Mouse (Mus musculus): ENCODE data around the gene Sirt4.
"Not testable (repeated sequence)": the region's sequence is repeated elsewhere in the genome, so short reads cannot be mapped to it uniquely, and the experiment has no call there.

Sirt4 gene

DNA sequence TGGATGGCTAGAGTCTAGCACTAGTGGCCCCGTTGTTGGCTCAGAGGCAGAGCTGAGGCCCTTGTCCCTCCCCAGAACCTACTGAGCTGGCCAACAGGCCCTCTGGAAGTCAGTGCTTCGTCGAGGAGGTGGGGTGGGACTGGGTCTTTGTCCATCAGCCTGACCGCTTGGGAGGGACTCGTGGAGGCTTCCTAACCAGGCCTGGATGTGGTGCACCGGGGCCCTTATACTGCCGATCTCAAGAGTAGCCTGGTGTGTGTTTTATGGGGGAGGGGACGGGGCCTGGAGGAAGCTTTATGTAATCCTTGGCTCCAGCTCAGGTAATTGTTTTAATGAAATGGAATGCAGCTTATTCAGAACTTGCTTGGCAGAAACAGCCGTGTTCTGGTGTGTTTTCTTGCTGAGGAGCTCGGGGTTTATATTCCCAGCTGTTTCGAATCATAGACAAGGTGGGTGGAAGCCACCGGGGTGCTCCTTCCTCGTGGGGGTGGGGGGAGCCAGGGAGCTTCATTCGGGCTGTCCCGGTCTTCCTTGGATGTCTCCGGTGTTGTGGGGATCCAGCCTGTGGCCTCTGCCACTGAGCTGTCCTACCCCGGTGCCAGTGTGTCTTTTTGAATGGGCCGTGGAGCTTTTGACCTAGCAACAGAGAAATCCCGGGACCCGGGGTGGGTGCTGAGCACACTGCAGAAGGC, 30.5 kb upstream of the Sirt4 start:
- DNase-seq (ENCODE audit: low spot score), result no peak

GRCm38 (mm10) chr5:115514346-115514745, 29.8 kb upstream of the Sirt4 start:
- DNase-seq (ENCODE audit: low spot score), result no peak

- DNase-seq (ENCODE audit: low spot score), result no peak
These were observed 29.2 kb upstream of the Sirt4 start for GRCm38 (mm10) chr5:115513721-115514120.

DNA sequence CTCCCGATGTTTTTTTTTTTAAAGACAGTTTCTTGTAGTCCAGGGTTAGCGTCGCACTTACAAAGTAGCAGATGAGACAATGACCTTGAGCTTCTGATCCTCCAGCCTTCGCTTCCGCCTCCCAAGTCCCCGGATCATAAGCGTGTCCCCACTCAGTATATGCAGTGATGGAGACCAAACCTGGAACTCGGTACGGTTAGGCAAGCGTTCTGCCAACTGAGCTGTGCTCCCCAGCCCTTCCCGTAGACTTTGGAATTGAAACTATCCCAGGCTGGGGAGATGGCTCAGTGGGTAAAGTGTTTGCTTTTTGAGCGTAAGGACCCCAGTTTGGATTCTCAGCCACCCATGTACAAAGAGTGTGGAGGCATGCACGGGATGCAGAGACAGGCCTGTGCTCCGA, 28.7 kb upstream of the Sirt4 start:
- no peak for DNase-seq (ENCODE audit: low spot score)

DNA sequence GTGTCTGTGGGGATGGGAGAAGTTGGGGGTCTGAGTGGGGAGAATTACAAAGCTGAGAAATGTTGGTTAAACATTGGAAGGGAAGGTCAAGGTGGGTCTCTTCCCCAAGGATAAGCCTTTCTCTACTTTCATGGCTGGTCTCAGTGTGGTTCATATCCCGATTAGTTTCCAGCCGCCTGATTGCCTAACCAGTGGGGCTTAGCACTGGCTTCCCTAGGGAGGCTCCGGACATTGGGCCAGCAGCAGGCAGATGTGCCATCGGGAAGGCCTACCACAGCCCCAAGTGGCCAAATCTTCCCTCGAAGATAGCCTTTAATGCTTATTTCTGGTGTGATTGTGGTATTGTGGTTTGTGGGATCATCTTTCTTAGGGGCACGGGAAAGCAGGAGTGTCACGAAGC, 27.9 kb upstream of the Sirt4 start:
- no peak for DNase-seq (ENCODE audit: low spot score)

- no peak for DNase-seq (ENCODE audit: low spot score)
These were observed 25.5 kb upstream of the Sirt4 start for GRCm38 (mm10) chr5:115509790-115510689.

DNA sequence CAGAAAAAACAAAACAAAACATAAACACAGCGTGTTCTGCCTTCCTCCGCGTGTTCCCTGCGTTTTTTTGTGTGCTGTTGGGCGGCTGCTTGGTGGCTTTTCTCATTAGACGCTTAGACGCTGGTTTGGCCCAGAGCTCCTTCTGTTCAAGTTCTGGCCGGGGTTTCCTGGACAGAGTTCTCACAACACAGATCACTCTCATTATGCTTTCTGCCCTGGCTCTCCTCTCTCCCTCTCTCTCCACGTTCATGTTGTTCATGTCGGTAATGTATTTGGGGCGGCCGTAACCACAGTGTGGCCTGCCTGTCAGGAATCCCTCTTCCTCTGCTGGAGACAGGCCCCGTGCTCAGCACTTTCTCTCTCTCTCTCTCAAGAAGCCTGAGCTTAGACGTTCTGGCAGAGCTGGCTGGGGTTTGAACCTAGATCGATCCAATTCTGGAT, 24.8 kb upstream of the Sirt4 start:
- DNase-seq (ENCODE audit: low spot score), result no peak

- no peak for DNase-seq (ENCODE audit: low spot score)
These were observed 24.3 kb upstream of the Sirt4 start for GRCm38 (mm10) chr5:115508859-115509147.

- DNase-seq (ENCODE audit: low spot score), result no peak
These were observed 23.7 kb upstream of the Sirt4 start for GRCm38 (mm10) chr5:115507981-115508858.

DNA sequence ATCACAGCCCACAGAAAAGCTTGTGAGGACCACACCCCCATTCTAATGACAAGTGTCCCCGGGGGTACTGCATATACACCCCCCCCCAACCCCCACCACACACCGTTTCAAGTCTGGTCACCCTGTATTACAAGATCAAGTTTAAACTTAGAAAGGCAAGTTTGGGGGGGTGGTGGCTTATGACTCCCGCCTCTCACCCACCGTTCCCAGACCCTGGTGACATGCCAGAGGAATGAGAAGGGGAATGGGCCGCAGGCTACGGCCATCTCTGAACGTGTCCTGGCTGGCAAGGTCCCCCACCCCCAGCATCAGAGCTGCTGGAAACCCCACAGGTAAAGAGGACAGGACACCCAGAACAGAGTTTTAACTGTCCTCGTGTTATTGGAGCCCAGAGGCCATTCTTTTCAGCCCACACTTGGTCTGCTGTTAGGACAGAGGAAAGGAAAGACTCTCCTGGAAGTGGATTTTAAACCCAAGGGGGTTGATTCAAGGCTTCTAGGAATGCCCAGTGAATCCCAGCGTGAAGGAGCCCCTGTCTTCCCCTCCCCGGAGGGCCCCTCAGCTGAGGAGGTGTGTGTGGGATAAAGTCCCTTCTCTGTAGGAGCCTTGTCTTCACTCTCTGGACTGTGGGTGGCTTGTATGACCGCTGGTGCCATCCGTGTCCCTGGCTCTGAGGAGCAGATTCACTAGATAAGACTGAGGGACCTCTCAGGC, 22.9 kb upstream of the Sirt4 start:
- no peak for DNase-seq (ENCODE audit: low spot score)

- DNase-seq (ENCODE audit: low spot score), result peak; percentile 86
These were observed 22.1 kb upstream of the Sirt4 start, which contains the start of gene Pxn for GRCm38 (mm10) chr5:115506454-115507201. Gene Pxn, plus strand, starts transcription at chr5:115506676.

GRCm38 (mm10) chr5:115505617-115506016, 21.1 kb upstream of the Sirt4 start:
- not testable (repeated sequence) for DNase-seq (ENCODE audit: low spot score)

DNA sequence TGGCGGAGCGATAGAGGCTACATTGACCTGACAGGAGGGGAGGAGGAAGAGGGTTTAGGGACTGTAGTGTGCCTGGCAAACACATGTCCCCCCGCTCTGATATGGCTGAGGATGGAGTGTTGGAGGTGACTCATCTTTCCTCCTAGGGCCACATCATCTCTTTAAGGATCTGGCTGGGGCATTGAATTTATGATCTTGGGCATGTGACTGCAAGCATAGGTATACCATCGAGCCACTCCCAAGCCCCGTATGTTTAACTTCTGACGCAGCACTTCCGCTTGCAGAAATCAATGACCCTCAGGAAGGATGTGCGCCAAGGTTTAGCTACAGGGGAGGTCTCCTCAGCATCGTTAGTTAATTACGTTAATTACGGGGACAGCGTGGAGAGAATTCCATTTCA, 18.5 kb upstream of the Sirt4 start:
- no peak for DNase-seq (ENCODE audit: low spot score)

DNA sequence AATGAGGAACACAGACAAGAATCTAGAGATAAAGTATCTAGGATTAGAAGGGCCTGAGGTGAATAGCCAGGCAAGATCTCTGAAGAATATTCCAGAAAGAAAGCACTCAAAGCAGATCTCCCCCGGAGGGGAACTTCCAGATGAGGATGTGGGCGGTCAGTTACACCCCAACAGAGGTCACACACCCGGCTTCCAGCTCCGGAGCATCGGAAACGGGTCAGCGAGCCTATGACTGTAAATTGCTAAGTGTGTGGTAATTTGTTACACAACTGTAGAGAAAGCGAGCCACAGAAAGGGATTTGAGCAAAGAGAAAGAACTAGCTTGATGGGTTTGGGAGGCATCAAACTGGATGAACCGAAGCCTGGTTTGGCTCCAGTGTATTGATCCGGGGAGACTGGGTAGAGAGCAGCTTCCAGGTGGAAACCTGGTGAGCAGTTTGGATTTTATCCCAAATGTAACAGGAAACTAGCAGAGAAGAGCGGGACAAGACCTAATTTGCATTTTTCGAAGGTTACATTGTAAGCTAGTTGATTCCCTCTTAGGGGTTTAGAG, 15.9 kb upstream of the Sirt4 start:
- no peak for DNase-seq (ENCODE audit: low spot score)

GRCm38 (mm10) chr5:115498307-115499240, 14.0 kb upstream of the Sirt4 start:
- DNase-seq (ENCODE audit: low spot score), result no peak

- DNase-seq (ENCODE audit: low spot score), result no peak
These were observed 12.5 kb upstream of the Sirt4 start for GRCm38 (mm10) chr5:115497033-115497432.

GRCm38 (mm10) chr5:115495618-115496017, 11.1 kb upstream of the Sirt4 start:
- not testable (repeated sequence) for DNase-seq (ENCODE audit: low spot score)

DNA sequence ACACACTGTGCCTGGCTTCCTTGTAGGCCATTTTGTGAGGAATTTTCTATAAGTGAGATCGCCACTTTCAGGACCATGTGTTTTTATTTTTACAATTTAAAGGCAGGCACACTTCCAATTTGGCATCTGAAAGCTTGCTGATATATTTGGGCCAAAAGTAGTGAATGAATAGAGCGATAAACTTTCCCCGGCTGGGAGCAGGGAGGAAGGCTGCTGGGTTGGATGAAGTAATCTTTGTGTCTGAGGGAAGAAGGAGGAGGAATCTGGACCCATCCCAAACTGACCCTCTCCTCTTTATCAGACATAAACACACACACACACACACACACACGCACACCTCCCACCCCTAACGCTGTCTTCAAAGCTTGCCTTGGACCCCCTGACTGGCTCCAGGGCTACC, 8.9 kb upstream of the Sirt4 start:
- no peak for DNase-seq (ENCODE audit: low spot score)

DNA sequence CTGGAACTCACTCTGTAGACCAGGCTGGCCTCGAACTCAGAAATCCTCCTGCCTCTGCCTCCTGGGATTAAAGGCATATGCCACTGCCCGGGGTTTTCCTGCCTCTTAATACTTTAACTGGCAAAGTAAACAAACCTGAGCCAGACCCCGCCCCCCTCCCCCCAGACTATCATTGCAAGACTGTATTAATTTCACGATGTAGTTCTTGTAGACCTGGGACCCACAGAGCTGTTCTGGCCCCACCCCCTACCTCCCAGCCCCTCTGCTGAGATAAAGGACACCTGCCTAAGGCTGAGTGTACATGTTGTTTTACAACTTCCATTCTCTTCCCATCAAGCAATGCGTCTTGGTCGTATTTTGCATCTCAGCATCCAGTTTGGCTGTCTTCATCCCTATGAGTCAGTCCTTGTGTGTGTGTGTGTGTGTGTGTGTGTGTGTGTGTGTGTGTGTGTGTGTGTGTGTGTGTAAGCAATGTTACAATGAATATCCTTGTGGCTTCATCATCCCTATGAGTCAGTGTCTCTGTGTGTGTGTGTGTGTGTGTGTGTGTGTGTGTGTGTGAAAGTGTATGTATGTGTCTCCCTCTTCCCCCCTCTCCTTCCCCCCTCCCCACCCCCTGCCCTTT, 8.3 kb upstream of the Sirt4 start:
- no peak for DNase-seq (ENCODE audit: low spot score)
